Mouse (Mus musculus): Measurements from ENCODE around the gene Fdxr.

DNA sequence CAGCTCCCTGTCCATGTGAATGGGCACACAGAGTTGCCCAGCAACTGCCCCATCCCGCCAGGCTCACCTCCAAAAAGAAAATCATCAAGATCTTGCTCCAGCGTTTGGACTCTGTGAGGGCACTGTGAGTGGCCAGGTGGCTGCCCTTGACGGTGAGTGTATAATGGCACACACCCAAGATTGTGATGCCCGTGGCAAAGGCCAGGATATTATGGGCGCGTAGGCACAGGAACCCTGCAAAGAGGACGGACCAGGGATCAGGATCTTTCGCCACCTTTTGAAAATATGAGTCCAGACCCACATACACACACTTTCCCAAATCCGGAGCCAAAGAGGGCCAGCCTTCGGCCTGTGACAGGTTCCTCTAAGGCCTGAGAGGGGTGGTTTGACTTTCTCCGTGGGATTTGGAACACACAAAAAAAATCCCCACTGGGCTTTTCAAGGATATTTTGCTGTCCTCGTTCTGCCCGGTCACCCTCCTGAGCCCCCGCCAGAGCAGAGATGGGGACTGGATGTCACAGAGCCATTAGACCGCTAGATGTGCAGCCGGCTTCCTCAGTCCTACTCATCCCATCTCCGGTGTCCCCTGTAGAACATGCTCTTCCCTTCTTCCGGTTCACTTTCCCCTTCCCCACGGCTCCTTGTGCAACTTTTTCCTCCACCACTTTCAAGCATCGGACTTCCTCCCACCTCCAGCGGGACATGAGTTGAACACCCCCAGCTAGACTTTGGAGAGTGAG, 19.8 kb upstream of the Fdxr start:
- TF ChIP-seq EP300 (IDR thresholded peaks at IDR 0.05; ENCODE audit: low read depth) (no peak), CTCF (IDR thresholded peaks at IDR 0.05; ENCODE audit: low read depth) (no peak)

Measured in liver, postnatal 0 days (tissue).